Mouse (Mus musculus) intestine, embryonic 15.5 days (tissue): ENCODE measurements around the gene Cep290. TPM values are rescaled to one million over a fixed set of nuclear protein-coding genes. Genes with fewer than 3 reads are reported as not detected.

Experiments
- ATAC-seq: fragments of 200-750 bp; cut with Nextera tagmentation; 2 replicates; pipeline ENCODE4 v1.8.0; 2017; ENCODE audit warnings: moderate TSS enrichment, moderate library complexity
- H3K27ac ChIP-seq: fragments of 300-500 bp; sonication (generic); 2 replicates; pipeline ENCODE4 v1.5.1; 2015; ENCODE audit warnings: mild to moderate bottlenecking, inconsistent platforms
- H3K27me3 ChIP-seq: fragments of 300-500 bp; sonication (generic); replicated peaks from 2 replicates; pipeline ENCODE4 v1.6.1; 2015; ENCODE audit warnings: inconsistent platforms
- H3K36me3 ChIP-seq: fragments of 300-500 bp; sonication (generic); 2 replicates; pipeline ENCODE4 v1.6.1; 2015; ENCODE audit warnings: inconsistent platforms
- H3K4me1 ChIP-seq: fragments of 300-500 bp; sonication (generic); replicated peaks from 2 replicates; pipeline ENCODE4 v1.6.1; 2015; ENCODE audit warnings: inconsistent platforms
- H3K4me2 ChIP-seq: fragments of 300-500 bp; sonication (generic); replicated peaks from 2 replicates; pipeline ENCODE4 v1.6.1; 2015; ENCODE audit warnings: mild to moderate bottlenecking, inconsistent platforms
- H3K4me3 ChIP-seq: fragments of 300-500 bp; sonication (generic); replicated peaks from 2 replicates; pipeline ENCODE4 v1.5.1; 2015; ENCODE audit warnings: inconsistent platforms
- H3K9ac ChIP-seq: fragments of 300-500 bp; sonication (generic); 2 replicates; pipeline ENCODE4 v1.6.1; 2015; ENCODE audit warnings: inconsistent platforms
- H3K9me3 ChIP-seq: fragments of 300-500 bp; sonication (generic); 2 replicates; pipeline ENCODE4 v1.6.1; 2016; ENCODE audit warnings: inconsistent platforms
- WGBS: fragments of 180-500 bp; shearing (Covaris S2); methylation state at CpG from one replicate; pipeline ENCODE4 v1.1.7; 2015; 5-methylcytosine and 5-hydroxymethylcytosine counted together
- polyA plus RNA-seq: library from polyadenylated mRNA; unstranded; fragments of >200 nt; fragmentation: Nextera tagmentation; extraction: Ambion mirVana; gene quantifications from 2 replicates; pipeline ENCODE4 v1.2.1, GENCODE M21; 2015

Gene Cep290
- polyA plus RNA-seq, 1 experiment from 2014 or later = 3.7 TPM

GRCm38 (mm10) chr10:100604254-100604653 is 116.9 kb downstream of the Cep290 start:
- Histone ChIP-seq H3K4me1 (no peaks in the 10 kb centered on the region), H3K4me2 (no peak overlapping the region), H3K9ac (no peak overlapping the region), H3K9me3 (no peaks in the 10 kb centered on the region), H3K36me3 (no peaks in the 10 kb centered on the region), H3K27ac (no peak overlapping the region), H3K4me3 (no peak overlapping the region), H3K27me3 (no peaks in the 10 kb centered on the region)
- WGBS = 69% methylated on average over 2 of the region's 2 CpGs
- no peak for ATAC-seq

- no peaks in the 10 kb centered on the region for H3K9me3 ChIP-seq
- no peak overlapping the region for H3K9ac ChIP-seq
- no peaks in the 10 kb centered on the region for H3K36me3 ChIP-seq
- no peak overlapping the region for H3K27ac ChIP-seq
- H3K4me1 ChIP-seq = no peaks in the 10 kb centered on the region
- H3K4me2 ChIP-seq = no peak overlapping the region
- no peaks in the 10 kb centered on the region for H3K27me3 ChIP-seq
- no peak overlapping the region for H3K4me3 ChIP-seq
- no peak for ATAC-seq
- WGBS = 77% methylated on average over 6 of the region's 6 CpGs
Observed at GRCm38 (mm10) chr10:100617233-100617903, 130.0 kb downstream of the Cep290 start.

- Histone ChIP-seq H3K9ac (no peak overlapping the region), H3K36me3 (no peaks in the 10 kb centered on the region), H3K27me3 (no peaks in the 10 kb centered on the region), H3K9me3 (no peaks in the 10 kb centered on the region), H3K4me3 (no peak overlapping the region), H3K4me1 (no peaks in the 10 kb centered on the region), H3K4me2 (no peak overlapping the region), H3K27ac (no peak overlapping the region)
- ATAC-seq = no peak
- 75% methylated on average over 7 of the region's 7 CpGs for WGBS
Observed at GRCm38 (mm10) chr10:100619474-100619873, 132.1 kb downstream of the Cep290 start.

GRCm38 (mm10) chr10:100620040-100620439 is 132.7 kb downstream of the Cep290 start:
- Histone ChIP-seq H3K27me3 (no peaks in the 10 kb centered on the region), H3K36me3 (no peaks in the 10 kb centered on the region), H3K4me1 (no peaks in the 10 kb centered on the region), H3K4me3 (no peak overlapping the region), H3K27ac (no peak overlapping the region), H3K9me3 (no peaks in the 10 kb centered on the region), H3K9ac (no peak overlapping the region), H3K4me2 (no peak overlapping the region)
- ATAC-seq = no peak
- WGBS = 92% methylated on average over 12 of the region's 12 CpGs

- no peak for ATAC-seq
- Histone ChIP-seq H3K27ac (no peak overlapping the region), H3K9ac (no peak overlapping the region), H3K9me3 (no peaks in the 10 kb centered on the region), H3K27me3 (no peaks in the 10 kb centered on the region), H3K36me3 (no peaks in the 10 kb centered on the region), H3K4me3 (no peak overlapping the region), H3K4me1 (no peaks in the 10 kb centered on the region), H3K4me2 (no peak overlapping the region)
- 62% methylated on average over 3 of the region's 3 CpGs for whole genome bisulfite sequencing
Observed at GRCm38 (mm10) chr10:100622494-100622893, 135.1 kb downstream of the Cep290 start.

Other genes starting within 250 kb of the Cep290 start
- gene Gm4301, start 151.9 kb upstream of the Cep290 start, polyA plus RNA-seq = not detected in 2 replicates
- gene Gm4302, start 146.7 kb upstream of the Cep290 start, polyA plus RNA-seq = not detected in 2 replicates
- gene Gm4303, start 141.6 kb upstream of the Cep290 start, polyA plus RNA-seq = not detected in 2 replicates
- gene Gm4305, start 136.5 kb upstream of the Cep290 start, polyA plus RNA-seq = not detected in 2 replicates
- not detected in 2 replicates for gene Gm4307, start 126.2 kb upstream of the Cep290 start, polyA plus RNA-seq
- not detected in 2 replicates for gene Gm4312, start 105.0 kb upstream of the Cep290 start, polyA plus RNA-seq
- gene Tmtc3, start 208 bp upstream of the Cep290 start, polyA plus RNA-seq = 16.6 and 19.3 TPM in 2 replicates
- 6.4 and 6.8 TPM in 2 replicates for gene 4930430F08Rik, start 102.9 kb downstream of the Cep290 start, polyA plus RNA-seq
- not detected in 2 replicates for gene 1700017N19Rik, start 102.9 kb downstream of the Cep290 start, polyA plus RNA-seq